Mouse (Mus musculus) thymus, adult 2 months (tissue): ENCODE measurements around the gene Ppm1m.

Experiments
- CTCF ChIP-seq: fragments of 200-500 bp; IDR thresholded peaks from 2 replicates; pipeline ENCODE4 v1.5.1; 2012; ENCODE audit warnings: mild to moderate bottlenecking, control low read depth, low read length, moderate library complexity, borderline replicate concordance; ENCODE audit not compliant: control insufficient read depth, poor library complexity, insufficient read depth; ENCODE audit errors: extremely low read depth
- POLR2A ChIP-seq: fragments of 200-500 bp; IDR thresholded peaks from 2 replicates; pipeline ENCODE4 v1.6.1; 2012; ENCODE audit warnings: mild to moderate bottlenecking, low read length, control low read depth, moderate library complexity; ENCODE audit not compliant: control insufficient read depth, poor library complexity, insufficient read depth; ENCODE audit errors: extremely low read depth

GRCm38 (mm10) chr9:106156921-106157622, 42.5 kb downstream of the Ppm1m start:
- TF ChIP-seq POLR2A: no peak
- no peak for TF ChIP-seq CTCF
